Mouse (Mus musculus) liver, embryonic 14.5 days (tissue): Measurements from ENCODE around the gene Dnajb7.

Experiments
- CTCF ChIP-seq: IDR thresholded peaks from 2 replicates; pipeline ENCODE4 v1.5.1; 2016; ENCODE audit warnings: antibody characterized with exemption, low read depth, control low read depth
- EP300 ChIP-seq: IDR thresholded peaks from 2 replicates; pipeline ENCODE4 v1.6.1; 2016; ENCODE audit warnings: antibody characterized with exemption, low read depth

- no peak for TF ChIP-seq CTCF
- TF ChIP-seq EP300 = no peak
Measured at GRCm38 (mm10) chr15:81364271-81364670, 43.8 kb downstream of the Dnajb7 start.
